Mouse (Mus musculus) neutrophil, adult 59 days (primary cell): ENCODE data around the gene Poc5. TPM values are rescaled to one million over a fixed set of nuclear protein-coding genes. Genes with fewer than 3 reads are reported as not detected.

Source experiments
- total RNA-seq, 2 experiments: library from RNA; stranded (reverse); gene quantifications; 1 replicate in 1 of 2; 2 replicates in 1 of 2; pipeline ENCODE4 v1.2.4; 2023

The Poc5 gene
- total RNA-seq: 10 to 100 TPM; 15.5 to 16.4 TPM

GRCm38 (mm10) chr13:96388042-96388888 is at the start of gene Poc5:
Gene Poc5, plus strand, starts transcription at chr13:96388294.

Other genes with a start within 250 kb of the Poc5 start
- gene Ankdd1b, start 82.9 kb downstream of the Poc5 start, total RNA-seq: not detected
- gene Gm17622, start 102.4 kb downstream of the Poc5 start, total RNA-seq: not detected
- gene Polk, start 154.3 kb downstream of the Poc5 start, total RNA-seq: 1 to 10 TPM; 3.2 to 3.4 TPM
- 10 to 100 TPM; 66.5 to 70.1 TPM for gene Col4a3bp, start 154.3 kb downstream of the Poc5 start, total RNA-seq